Comparison of ENCODE assay signal across 15 mouse cellular contexts in the genomic region with DNA sequence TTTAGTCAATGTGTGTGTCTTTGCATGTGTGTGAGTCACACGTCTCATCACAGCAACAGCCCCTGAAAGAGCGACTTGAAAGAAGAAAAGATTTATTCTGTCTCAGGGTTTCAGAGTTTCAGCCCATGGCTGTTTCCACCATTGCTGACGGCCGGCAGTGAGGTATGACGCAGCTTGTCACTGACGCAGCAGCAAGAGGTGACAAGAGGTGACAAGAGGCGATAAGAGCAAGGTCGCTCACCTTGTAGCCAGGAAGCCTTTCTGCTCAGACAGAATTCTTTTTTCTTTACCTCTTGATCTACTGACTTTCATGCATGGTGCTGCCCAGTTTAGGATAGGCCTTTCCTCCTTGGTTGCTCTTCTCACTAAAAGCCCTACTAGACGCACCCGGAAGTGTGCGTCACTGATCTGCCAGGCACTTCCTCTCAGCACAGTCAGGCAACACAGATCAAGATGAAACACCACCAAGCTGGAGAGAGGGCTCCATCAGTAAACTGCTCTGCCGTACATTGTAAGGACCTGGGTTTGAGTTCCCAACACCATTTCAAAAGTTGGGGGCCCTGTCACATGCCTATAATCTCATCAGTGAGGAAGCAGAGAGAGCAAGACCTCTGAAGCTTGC.
"Had no signal": no experiment of that assay in that cellular context is flagged by ENCODE, and none has a peak within 500 bp of the region (broad histone marks: within the 10 kb centered on the region; RNA-seq: fewer than 3 reads in every experiment).

No protein-coding gene starts in this region.

- H3K27me3 ChIP-seq: kidney, embryonic 15.5 days; limb, embryonic 13.5 days; neural tube, embryonic 13.5 days had no signal

- H3K27ac ChIP-seq: limb, embryonic 13.5 days; midbrain, embryonic 10.5 days; neural tube, embryonic 13.5 days had no signal

- H3K4me2 ChIP-seq: kidney, embryonic 15.5 days; limb, embryonic 13.5 days; liver, embryonic 11.5 days; lung, embryonic 14.5 days; neural tube, embryonic 13.5 days had no signal

- H3K9ac ChIP-seq: kidney, embryonic 15.5 days; limb, embryonic 13.5 days; lung, embryonic 14.5 days; neural tube, embryonic 13.5 days had no signal

- DNase-seq: kidney, postnatal 14 days; left cerebral cortex, postnatal 4 days; lung, embryonic 14.5 days; lung, postnatal 10 days; lung, postnatal 4 days; right cerebral cortex, postnatal 4 days; spleen, adult 18-20 months; thymus, adult 18-20 months; thymus, postnatal 14 days had no signal

- H3K36me3 ChIP-seq: kidney, embryonic 15.5 days; limb, embryonic 13.5 days; midbrain, embryonic 10.5 days; neural tube, embryonic 13.5 days had no signal

- H3K4me3 ChIP-seq: kidney, embryonic 15.5 days; limb, embryonic 13.5 days; midbrain, embryonic 10.5 days; neural tube, embryonic 13.5 days had no signal

- H3K9me3 ChIP-seq: kidney, embryonic 15.5 days; limb, embryonic 13.5 days; midbrain, embryonic 10.5 days; neural tube, embryonic 13.5 days had no signal

- ATAC-seq: midbrain, embryonic 16.5 days had no signal
